Mouse (Mus musculus) G1E (cell line): ENCODE measurements around the gene Clcnka.

Source experiments
- CTCF ChIP-seq: IDR thresholded peaks from 2 replicates; pipeline ENCODE4 v1.5.1; 2012; ENCODE audit warnings: low read depth, low read length, inconsistent platforms, mixed read lengths
- GATA1 ChIP-seq: IDR thresholded peaks from 2 replicates; pipeline ENCODE4 v1.6.1; 2012; ENCODE audit warnings: borderline replicate concordance, low read length, inconsistent platforms, mixed read lengths
- GATA2 ChIP-seq: IDR thresholded peaks from 2 replicates; pipeline ENCODE4 v1.6.1; 2012; ENCODE audit warnings: low read depth, low read length, inconsistent platforms, borderline replicate concordance
- POLR2AphosphoS5 ChIP-seq: IDR thresholded peaks from 2 replicates; pipeline ENCODE4 v1.6.1; 2012; ENCODE audit warnings: low read depth, low read length, inconsistent platforms; ENCODE audit not compliant: insufficient replicate concordance
- TAL1 ChIP-seq: conservative IDR thresholded peaks from 2 replicates; pipeline ENCODE4 v1.6.1; 2012; ENCODE audit warnings: low read depth, low read length, inconsistent platforms, mixed read lengths

GRCm38 (mm10) chr4:141420886-141421285 is 22.4 kb upstream of the Clcnka start:
- TF ChIP-seq CTCF (no peak), POLR2AphosphoS5 (no peak), GATA1 (no peak), TAL1 (no peak), GATA2 (no peak)
